Mouse (Mus musculus): ENCODE data around the gene Nrm. TPM values are rescaled to one million over a fixed set of nuclear protein-coding genes. Genes with fewer than 3 reads are reported as not detected.
A peak's percentile ranks its signal among the peaks of the same experiment; 100 is the strongest.

The Nrm gene
- polyA plus RNA-seq, 2 experiments, result 15.6 to 20.1 TPM

GRCm38 (mm10) chr17:35814678-35815077 is 46.4 kb upstream of the Nrm start:
- Histone ChIP-seq H3K27ac (no peak overlapping the region), H3K9me3 (ENCODE audit: control insufficient read depth, low read length) (no peaks in the 10 kb centered on the region), H3K36me3 (replicated peaks; ENCODE audit: control insufficient read depth, insufficient read depth, low read depth) (no peaks in the 10 kb centered on the region), H3K27me3 (ENCODE audit: control insufficient read depth, insufficient read depth, low read length) (no peaks in the 10 kb centered on the region), H3K4me1 (replicated peaks; ENCODE audit: control insufficient read depth in 2 of 2, insufficient read depth in 2 of 2, low read length in 1 of 2) (peaks cover 4 to 21% of the 10 kb centered on the region in 2 experiments; a peak in 2 of 4 replicates), H3K4me2 (ENCODE audit: low read depth) (no peak overlapping the region), H3K4me3 (ENCODE audit: insufficient read depth in 1 of 2, low read depth in 2 of 2, low read length in 2 of 2) (no peak overlapping the region), H3K9ac (replicated peaks) (no peak overlapping the region)
- 50% methylated on average over 6 of the region's 6 CpGs for WGBS (ENCODE audit: insufficient replicate concordance)
- ATAC-seq (ENCODE audit: insufficient read depth), result no peak
- TF ChIP-seq CTCF (IDR thresholded peaks at IDR 0.05; ENCODE audit: low read depth), result no peak
- no peak for TF ChIP-seq EP300 (IDR thresholded peaks at IDR 0.05; ENCODE audit: low read depth)
- no peak for DNase-seq (ENCODE audit: low read depth in 3 of 3, low spot score in 3 of 3)

DNA sequence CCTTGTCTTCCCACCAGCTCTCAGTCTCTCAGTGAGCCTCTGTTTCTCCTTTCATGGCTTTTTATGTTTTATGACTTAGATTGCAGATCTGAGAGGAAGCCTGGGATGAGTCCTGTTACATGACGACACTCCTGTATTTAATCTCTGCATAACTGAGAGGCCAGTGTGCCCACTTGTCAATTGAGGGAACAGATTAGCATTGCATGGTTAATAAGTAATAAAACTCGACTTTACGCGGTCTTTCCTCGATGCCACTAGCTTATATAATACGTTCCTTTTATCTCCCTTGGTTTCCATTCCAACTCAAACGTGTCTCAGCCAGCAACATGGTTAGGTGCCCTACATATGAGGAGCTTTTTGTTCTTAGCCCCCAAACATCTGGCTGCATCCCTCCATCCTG is 45.3 kb upstream of the Nrm start:
- Histone ChIP-seq H3K36me3 (replicated peaks; ENCODE audit: control insufficient read depth, insufficient read depth, low read depth) (no peaks in the 10 kb centered on the region), H3K4me1 (replicated peaks; ENCODE audit: control insufficient read depth in 2 of 2, insufficient read depth in 2 of 2, low read length in 1 of 2) (peaks cover 15 to 32% of the 10 kb centered on the region in 2 experiments), H3K4me2 (ENCODE audit: low read depth) (no peak overlapping the region), H3K27ac (no peak overlapping the region), H3K9ac (replicated peaks) (no peak overlapping the region), H3K4me3 (ENCODE audit: insufficient read depth in 1 of 2, low read depth in 2 of 2, low read length in 2 of 2) (no peak overlapping the region), H3K27me3 (ENCODE audit: control insufficient read depth, insufficient read depth, low read length) (no peaks in the 10 kb centered on the region), H3K9me3 (ENCODE audit: control insufficient read depth, low read length) (no peaks in the 10 kb centered on the region)
- no peak for DNase-seq (ENCODE audit: low read depth in 3 of 3, low spot score in 3 of 3)
- 57% methylated on average over 7 of the region's 7 CpGs for WGBS (ENCODE audit: insufficient replicate concordance)
- ATAC-seq (ENCODE audit: insufficient read depth), result no peak
- TF ChIP-seq EP300 (IDR thresholded peaks at IDR 0.05; ENCODE audit: low read depth) (no peak), CTCF (IDR thresholded peaks at IDR 0.05; ENCODE audit: low read depth) (no peak)

DNA sequence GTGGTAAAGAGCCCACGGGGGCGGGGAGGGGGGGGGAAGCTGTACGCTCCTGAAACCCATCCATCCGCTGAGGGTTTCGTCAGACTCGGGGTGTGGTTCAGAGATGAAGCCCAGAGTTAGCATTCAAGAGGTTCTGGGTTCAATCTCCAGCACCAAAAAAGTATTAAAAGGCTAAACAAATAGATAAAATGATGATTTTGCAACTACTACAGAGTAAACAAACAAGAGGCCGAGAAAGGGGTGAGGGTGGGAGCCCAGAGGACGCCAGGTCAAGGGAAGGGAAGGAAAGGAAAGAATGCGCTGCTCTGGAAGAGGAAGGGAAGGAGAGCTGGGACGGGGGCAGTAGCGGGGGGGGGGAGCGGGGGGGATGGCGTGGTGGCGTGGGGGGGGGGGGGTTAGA is 44.4 kb upstream of the Nrm start:
- Histone ChIP-seq H3K4me2 (ENCODE audit: low read depth) (no peak overlapping the region), H3K9ac (replicated peaks) (no peak overlapping the region), H3K4me3 (ENCODE audit: insufficient read depth in 1 of 2, low read depth in 2 of 2, low read length in 2 of 2) (no peak overlapping the region), H3K4me1 (replicated peaks; ENCODE audit: control insufficient read depth in 2 of 2, insufficient read depth in 2 of 2, low read length in 1 of 2) (peaks cover 23 to 37% of the 10 kb centered on the region in 2 experiments), H3K36me3 (replicated peaks; ENCODE audit: control insufficient read depth, insufficient read depth, low read depth) (no peaks in the 10 kb centered on the region), H3K27me3 (ENCODE audit: control insufficient read depth, insufficient read depth, low read length) (no peaks in the 10 kb centered on the region), H3K9me3 (ENCODE audit: control insufficient read depth, low read length) (no peaks in the 10 kb centered on the region), H3K27ac (no peak overlapping the region)
- no peak for TF ChIP-seq CTCF (IDR thresholded peaks at IDR 0.05; ENCODE audit: low read depth)
- TF ChIP-seq EP300 (IDR thresholded peaks at IDR 0.05; ENCODE audit: low read depth), result no peak
- ATAC-seq (ENCODE audit: insufficient read depth) (no peak), DNase-seq (ENCODE audit: low read depth in 3 of 3, low spot score in 3 of 3) (no peak)
- 57% methylated on average over 14 of the region's 14 CpGs for WGBS (ENCODE audit: insufficient replicate concordance)

- H3K27me3 ChIP-seq (ENCODE audit: control insufficient read depth, insufficient read depth, low read length), result no peaks in the 10 kb centered on the region
- peaks cover 24 to 40% of the 10 kb centered on the region in 2 experiments for H3K4me1 ChIP-seq (replicated peaks; ENCODE audit: control insufficient read depth in 2 of 2, insufficient read depth in 2 of 2, low read length in 1 of 2)
- no peaks in the 10 kb centered on the region for H3K9me3 ChIP-seq (ENCODE audit: control insufficient read depth, low read length)
- no peak overlapping the region for H3K4me3 ChIP-seq (ENCODE audit: insufficient read depth in 1 of 2, low read depth in 2 of 2, low read length in 2 of 2)
- 77% methylated on average over 10 of the region's 10 CpGs for WGBS (ENCODE audit: insufficient replicate concordance)
- H3K4me2 ChIP-seq (ENCODE audit: low read depth), result no peak overlapping the region
- no peak for ATAC-seq (ENCODE audit: insufficient read depth)
- DNase-seq (ENCODE audit: low read depth in 3 of 3, low spot score in 3 of 3), result no peak
- no peak overlapping the region for H3K27ac ChIP-seq
- no peak overlapping the region for H3K9ac ChIP-seq (replicated peaks)
- no peaks in the 10 kb centered on the region for H3K36me3 ChIP-seq (replicated peaks; ENCODE audit: control insufficient read depth, insufficient read depth, low read depth)
- TF ChIP-seq CTCF (IDR thresholded peaks at IDR 0.05; ENCODE audit: low read depth) (no peak), EP300 (IDR thresholded peaks at IDR 0.05; ENCODE audit: low read depth) (no peak)
Measured at GRCm38 (mm10) chr17:35817226-35817625, 43.9 kb upstream of the Nrm start.

DNA sequence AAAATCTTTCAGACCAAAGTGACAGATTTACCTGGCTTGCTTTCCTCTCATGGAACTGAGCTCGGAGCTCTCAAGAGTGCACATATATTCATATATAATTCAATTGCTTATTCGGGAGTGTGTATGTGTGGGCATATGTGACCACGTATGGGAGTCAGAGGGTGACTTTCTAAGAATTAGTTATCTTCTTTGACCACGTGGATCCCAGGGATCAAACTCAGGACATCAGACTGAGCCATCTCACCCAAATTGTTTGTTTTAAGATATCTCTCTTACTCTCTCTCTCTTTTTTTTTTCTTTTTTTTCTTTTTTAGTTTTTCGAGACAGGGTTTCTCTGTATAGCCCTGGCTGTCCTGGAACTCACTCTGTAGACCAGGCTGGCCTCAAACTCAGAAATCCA is 41.0 kb upstream of the Nrm start:
- TF ChIP-seq EP300 (IDR thresholded peaks at IDR 0.05; ENCODE audit: low read depth), result peak; percentile 62
- TF ChIP-seq CTCF (IDR thresholded peaks at IDR 0.05; ENCODE audit: low read depth), result no peak
- Histone ChIP-seq H3K4me3 (ENCODE audit: insufficient read depth in 1 of 2, low read depth in 2 of 2, low read length in 2 of 2) (no peak overlapping the region), H3K36me3 (replicated peaks; ENCODE audit: control insufficient read depth, insufficient read depth, low read depth) (no peaks in the 10 kb centered on the region), H3K4me2 (ENCODE audit: low read depth) (peak overlapping the region; percentile 97), H3K27ac (no peak overlapping the region), H3K9ac (replicated peaks) (no peak overlapping the region; the same call in 1 of the 2 replicates), H3K27me3 (ENCODE audit: control insufficient read depth, insufficient read depth, low read length) (no peaks in the 10 kb centered on the region), H3K9me3 (ENCODE audit: control insufficient read depth, low read length) (no peaks in the 10 kb centered on the region), H3K4me1 (replicated peaks; ENCODE audit: control insufficient read depth in 2 of 2, insufficient read depth in 2 of 2, low read length in 1 of 2) (peaks cover 36 to 44% of the 10 kb centered on the region in 2 experiments)
- WGBS (ENCODE audit: insufficient replicate concordance), result 27% methylated on average over 5 of the region's 5 CpGs
- peak in 1 of 3 experiments; percentile 58 for DNase-seq (ENCODE audit: low read depth in 3 of 3, low spot score in 3 of 3)
- ATAC-seq (ENCODE audit: insufficient read depth), result no peak

All from liver, embryonic 14.5 days (tissue).